Mouse (Mus musculus) cerebellum, adult (tissue): ENCODE measurements at regions not wholly inside any gene's neighbourhood (a gene's known extent, or its start where the extent isn't known, plus 50 kb on each side); places are given as distances from the start of the nearest gene placed in this dataset.

ENCODE experiments used
- ATAC-seq: cut with Nextera tagmentation; 2 replicates; pipeline ENCODE4 v1.9.2; 2017; ENCODE audit warnings: mild to moderate bottlenecking, moderate library complexity, mixed read lengths; ENCODE audit not compliant: insufficient number of reproducible peaks, low FRiP score, low TSS enrichment

- no peak for ATAC-seq
Observed at GRCm38 (mm10) chr10:126748696-126749466, 152.3 kb downstream of the Atp23 start.

- ATAC-seq, result no peak
Observed at GRCm38 (mm10) chr10:126734661-126735060, 166.5 kb downstream of the Atp23 start.

GRCm38 (mm10) chr10:126727840-126728239 is 173.3 kb downstream of the Atp23 start:
- ATAC-seq, result no peak

- no peak for ATAC-seq
Observed at GRCm38 (mm10) chr10:126717961-126718360, 183.2 kb downstream of the Atp23 start.

GRCm38 (mm10) chr10:126711758-126712157 is 189.4 kb downstream of the Atp23 start:
- ATAC-seq, result no peak

- no peak for ATAC-seq
Observed at GRCm38 (mm10) chr10:126709219-126709917, 191.8 kb downstream of the Atp23 start.

- no peak for ATAC-seq
Observed at GRCm38 (mm10) chr10:126708730-126709129, 192.4 kb downstream of the Atp23 start.

GRCm38 (mm10) chr10:126708215-126708614 is 192.9 kb downstream of the Atp23 start:
- ATAC-seq, result no peak

- ATAC-seq, result no peak
Observed at GRCm38 (mm10) chr10:126697086-126697485, 204.1 kb downstream of the Atp23 start.

GRCm38 (mm10) chr10:126690914-126691673 is 210.1 kb downstream of the Atp23 start:
- no peak for ATAC-seq

- ATAC-seq, result no peak
Observed at GRCm38 (mm10) chr10:126680275-126681184, 220.6 kb downstream of the Atp23 start.

GRCm38 (mm10) chr10:126679224-126680120 is 221.7 kb downstream of the Atp23 start:
- no peak for ATAC-seq

GRCm38 (mm10) chr10:126673437-126673836 is 227.7 kb downstream of the Atp23 start:
- no peak for ATAC-seq

GRCm38 (mm10) chr10:126664408-126665083 is 236.6 kb downstream of the Atp23 start:
- no peak for ATAC-seq

- no peak for ATAC-seq
Observed at GRCm38 (mm10) chr10:126663461-126664013, 237.6 kb downstream of the Atp23 start.

GRCm38 (mm10) chr10:126662765-126663164 is 238.4 kb downstream of the Atp23 start:
- ATAC-seq, result no peak

- ATAC-seq, result no peak
Observed at GRCm38 (mm10) chr10:126661095-126661615, 240.0 kb downstream of the Atp23 start.

- ATAC-seq, result no peak
Observed at GRCm38 (mm10) chr10:126660024-126660423, 241.1 kb downstream of the Atp23 start.
